Mouse (Mus musculus): ENCODE results near the gene Dirc2. TPM values are rescaled to one million over a fixed set of nuclear protein-coding genes. Genes with fewer than 3 reads are reported as not detected.

The Dirc2 gene
- polyA plus RNA-seq, 1 experiment from 2014 or later, result 11.1 TPM

- DNase-seq (ENCODE audit: low spot score), result no peak
- no peaks in the 10 kb centered on the region; the same call in 1 of the 2 replicates for H3K9me3 ChIP-seq
- no peaks in the 10 kb centered on the region for H3K27me3 ChIP-seq (replicated peaks; ENCODE audit: low read depth, poor library complexity, severe bottlenecking)
- 91% methylated on average over 13 of the region's 13 CpGs for WGBS
- H3K4me3 ChIP-seq, result no peak overlapping the region
- no peak overlapping the region for H3K27ac ChIP-seq (replicated peaks)
- no peaks in the 10 kb centered on the region for H3K4me1 ChIP-seq
- peaks cover 22% of the 10 kb centered on the region for H3K36me3 ChIP-seq (replicated peaks)
Measured at GRCm38 (mm10) chr16:35694250-35694846, 74.8 kb downstream of the Dirc2 start.

DNA sequence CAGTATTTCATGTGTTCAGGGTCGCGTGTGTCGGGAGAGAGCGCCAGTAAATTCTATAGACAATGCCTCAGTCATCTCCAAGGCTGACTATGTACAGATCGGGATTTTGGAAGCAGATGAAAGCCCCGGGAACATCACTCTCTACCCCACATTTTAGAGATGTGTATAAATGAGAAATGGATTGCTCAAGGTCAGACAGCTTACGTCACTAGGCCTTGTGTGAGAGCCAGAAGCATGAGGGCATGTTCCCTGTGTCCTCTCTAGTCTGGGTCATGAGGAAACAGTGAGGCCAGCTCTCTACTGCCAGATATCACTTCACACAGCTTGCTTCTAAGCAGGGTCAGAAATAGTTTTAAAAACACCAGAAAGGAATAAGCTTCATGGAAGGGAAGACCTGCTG lies 77.5 kb downstream of the Dirc2 start:
- Histone ChIP-seq H3K36me3 (replicated peaks) (peaks cover 13% of the 10 kb centered on the region), H3K4me1 (no peaks in the 10 kb centered on the region), H3K9me3 (no peaks in the 10 kb centered on the region; the same call in 1 of the 2 replicates), H3K27ac (replicated peaks) (no peak overlapping the region), H3K4me3 (no peak overlapping the region), H3K27me3 (replicated peaks; ENCODE audit: low read depth, poor library complexity, severe bottlenecking) (no peaks in the 10 kb centered on the region)
- no peak for DNase-seq (ENCODE audit: low spot score)
- 92% methylated on average over 7 of the region's 7 CpGs for WGBS

DNA sequence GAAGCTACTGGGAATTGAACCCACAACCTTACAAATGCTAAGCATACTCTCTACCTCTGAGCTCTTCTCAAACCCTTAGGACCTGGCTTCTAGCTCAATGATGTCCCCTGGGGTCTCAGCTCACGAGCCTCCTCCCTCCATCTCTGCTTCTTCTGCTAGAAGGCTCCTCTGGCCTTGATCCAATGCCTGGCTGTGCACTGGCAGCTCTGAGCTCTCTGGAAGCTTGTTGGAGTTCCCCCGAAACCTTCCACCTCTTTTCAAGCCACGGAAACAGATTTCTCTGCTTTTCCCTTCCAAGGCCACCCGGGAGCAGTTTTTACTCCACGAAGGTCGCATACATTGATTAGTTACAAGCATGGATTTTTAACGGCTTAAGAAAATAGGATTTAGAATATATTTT lies 82.7 kb downstream of the Dirc2 start:
- Histone ChIP-seq H3K27ac (replicated peaks) (no peak overlapping the region), H3K4me1 (peaks cover 7% of the 10 kb centered on the region), H3K36me3 (replicated peaks) (no peaks in the 10 kb centered on the region), H3K4me3 (no peak overlapping the region), H3K27me3 (replicated peaks; ENCODE audit: low read depth, poor library complexity, severe bottlenecking) (no peaks in the 10 kb centered on the region), H3K9me3 (no peaks in the 10 kb centered on the region)
- no peak for DNase-seq (ENCODE audit: low spot score)
- 85% methylated on average over 7 of the region's 7 CpGs for WGBS

DNA sequence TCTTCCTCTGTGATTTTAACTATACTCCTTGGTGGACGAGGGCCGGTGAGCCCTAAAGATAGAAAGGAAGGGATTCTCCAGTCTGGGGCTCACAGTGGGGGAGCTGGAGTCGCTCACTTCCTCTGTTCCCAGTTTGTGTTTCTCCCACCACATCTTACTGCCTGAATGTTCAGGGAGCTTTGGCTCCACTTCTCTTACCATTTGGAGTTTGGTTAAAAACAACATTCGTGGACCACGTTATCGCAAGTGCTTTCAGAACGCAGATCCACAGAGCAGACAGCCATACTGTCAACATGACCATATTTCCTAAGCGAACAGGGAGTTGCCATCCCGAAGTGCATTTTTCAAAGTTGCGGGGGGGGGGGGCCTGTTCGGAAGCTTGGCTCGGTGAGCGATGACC lies 84.1 kb downstream of the Dirc2 start:
- 81% methylated on average over 13 of the region's 13 CpGs for WGBS
- H3K4me1 ChIP-seq, result peaks cover 21% of the 10 kb centered on the region
- H3K27ac ChIP-seq (replicated peaks), result no peak overlapping the region
- H3K27me3 ChIP-seq (replicated peaks; ENCODE audit: low read depth, poor library complexity, severe bottlenecking), result no peaks in the 10 kb centered on the region
- H3K36me3 ChIP-seq (replicated peaks), result no peaks in the 10 kb centered on the region
- DNase-seq (ENCODE audit: low spot score), result no peak
- no peaks in the 10 kb centered on the region for H3K9me3 ChIP-seq
- no peak overlapping the region for H3K4me3 ChIP-seq

GRCm38 (mm10) chr16:35681327-35682108 lies 87.6 kb downstream of the Dirc2 start:
- WGBS, result 59% methylated on average over 17 of the region's 17 CpGs
- peak; percentile 74 for DNase-seq (ENCODE audit: low spot score)
- Histone ChIP-seq H3K4me1 (peaks cover 21% of the 10 kb centered on the region), H3K4me3 (no peak overlapping the region), H3K27ac (replicated peaks) (peak overlapping the region; percentile 69; the same call in 1 of the 2 replicates), H3K36me3 (replicated peaks) (no peaks in the 10 kb centered on the region), H3K27me3 (replicated peaks; ENCODE audit: low read depth, poor library complexity, severe bottlenecking) (no peaks in the 10 kb centered on the region), H3K9me3 (no peaks in the 10 kb centered on the region)

DNA sequence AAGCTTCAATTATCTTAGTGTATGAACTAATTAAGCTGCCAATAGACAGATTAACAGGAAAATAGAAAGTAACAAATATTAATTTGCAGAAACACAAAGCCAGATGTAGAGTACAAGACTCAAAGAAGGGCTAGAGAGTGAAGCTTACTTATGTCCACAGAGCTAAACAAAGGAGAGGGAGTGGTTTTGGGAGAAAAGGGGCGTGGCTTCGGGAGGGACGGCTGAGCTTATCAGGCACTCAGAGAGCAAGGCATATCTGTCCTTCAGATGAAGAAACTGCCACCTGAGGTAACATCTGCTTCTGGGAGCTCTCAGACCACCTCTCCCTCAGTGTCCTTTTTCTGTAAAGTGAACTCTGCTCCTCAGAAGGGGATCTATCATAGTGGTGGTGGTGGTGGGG lies 90.7 kb downstream of the Dirc2 start:
- no peak for DNase-seq (ENCODE audit: low spot score)
- Histone ChIP-seq H3K36me3 (replicated peaks) (no peaks in the 10 kb centered on the region), H3K27ac (replicated peaks) (no peak overlapping the region), H3K9me3 (no peaks in the 10 kb centered on the region), H3K4me1 (peaks cover 21% of the 10 kb centered on the region), H3K4me3 (no peak overlapping the region), H3K27me3 (replicated peaks; ENCODE audit: low read depth, poor library complexity, severe bottlenecking) (no peaks in the 10 kb centered on the region)
- 32% methylated on average over 3 of the region's 3 CpGs for WGBS

- 78% methylated on average over 8 of the region's 8 CpGs for WGBS
- peaks cover 21% of the 10 kb centered on the region for H3K4me1 ChIP-seq
- no peaks in the 10 kb centered on the region for H3K27me3 ChIP-seq (replicated peaks; ENCODE audit: low read depth, poor library complexity, severe bottlenecking)
- no peak overlapping the region for H3K27ac ChIP-seq (replicated peaks)
- DNase-seq (ENCODE audit: low spot score), result no peak
- H3K4me3 ChIP-seq, result no peak overlapping the region
- no peaks in the 10 kb centered on the region for H3K9me3 ChIP-seq
- no peaks in the 10 kb centered on the region for H3K36me3 ChIP-seq (replicated peaks)
Measured at GRCm38 (mm10) chr16:35677511-35678113, 91.5 kb downstream of the Dirc2 start.

- Histone ChIP-seq H3K9me3 (no peaks in the 10 kb centered on the region), H3K4me1 (peaks cover 7% of the 10 kb centered on the region), H3K27me3 (replicated peaks; ENCODE audit: low read depth, poor library complexity, severe bottlenecking) (peaks cover 33% of the 10 kb centered on the region), H3K36me3 (replicated peaks) (peaks cover 40% of the 10 kb centered on the region), H3K4me3 (no peak overlapping the region), H3K27ac (replicated peaks) (no peak overlapping the region)
- DNase-seq (ENCODE audit: low spot score), result no peak
- 79% methylated on average over 4 of the region's 4 CpGs for WGBS
Measured at GRCm38 (mm10) chr16:35664847-35665246, 104.3 kb downstream of the Dirc2 start.

DNA sequence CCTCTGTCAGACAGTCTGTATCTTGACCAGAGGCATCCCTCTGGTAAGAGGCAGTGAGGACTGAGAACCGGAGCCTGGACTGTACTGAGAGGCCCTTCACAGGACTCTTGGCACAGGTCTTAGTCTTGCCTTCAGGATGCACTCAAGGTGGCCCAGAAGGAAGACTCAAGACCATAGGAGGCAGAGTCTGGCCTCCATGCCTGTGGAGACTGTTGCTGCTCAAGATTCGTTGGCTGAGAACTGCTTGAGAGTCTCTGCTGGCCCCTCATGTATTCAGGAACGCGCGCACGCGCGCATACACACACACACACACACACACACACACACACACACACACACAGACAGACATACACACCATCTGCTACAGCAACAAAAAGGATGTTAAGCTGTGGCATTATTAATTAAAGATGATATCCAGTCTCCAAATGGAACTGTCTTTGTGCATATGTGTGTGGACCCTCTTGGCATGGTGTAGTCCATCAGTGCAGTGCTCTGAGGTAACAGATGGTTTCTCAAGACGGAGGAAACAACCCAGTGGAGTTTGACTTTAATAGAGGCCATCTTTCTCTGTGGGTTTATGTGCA lies 105.2 kb downstream of the Dirc2 start:
- H3K36me3 ChIP-seq (replicated peaks), result peaks cover 42% of the 10 kb centered on the region
- WGBS, result 96% methylated on average over 9 of the region's 9 CpGs
- no peak overlapping the region for H3K4me3 ChIP-seq
- H3K27me3 ChIP-seq (replicated peaks; ENCODE audit: low read depth, poor library complexity, severe bottlenecking), result peaks cover 42% of the 10 kb centered on the region
- H3K9me3 ChIP-seq, result no peaks in the 10 kb centered on the region
- no peak overlapping the region for H3K27ac ChIP-seq (replicated peaks)
- peaks cover 12% of the 10 kb centered on the region for H3K4me1 ChIP-seq
- no peak for DNase-seq (ENCODE audit: low spot score)

DNA sequence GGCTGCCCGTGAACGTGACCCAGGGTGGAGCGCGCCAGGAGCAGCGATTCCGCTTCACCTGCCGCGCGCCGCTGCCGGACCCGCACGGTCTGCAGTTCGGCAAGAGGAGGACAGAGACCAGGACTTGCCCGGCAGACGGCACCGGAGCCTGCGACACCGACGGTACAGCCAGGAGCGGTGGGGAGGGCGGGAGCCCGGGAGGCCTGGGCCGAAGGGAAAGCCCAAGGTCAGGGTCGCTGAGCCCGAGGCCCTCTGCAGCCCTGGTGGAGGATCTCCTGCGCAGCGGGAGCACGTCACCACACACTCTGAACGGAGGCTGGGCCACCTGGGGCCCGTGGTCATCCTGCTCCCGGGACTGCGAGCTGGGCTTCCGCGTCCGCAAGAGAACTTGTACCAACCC lies 108.9 kb downstream of the Dirc2 start:
- DNase-seq (ENCODE audit: low spot score), result peak; percentile 41
- peak overlapping the region; percentile 56 for H3K4me3 ChIP-seq

GRCm38 (mm10) chr16:35653951-35654350 lies 115.2 kb downstream of the Dirc2 start:
- Histone ChIP-seq H3K9me3 (no peaks in the 10 kb centered on the region), H3K4me3 (no peak overlapping the region), H3K27ac (replicated peaks) (no peak overlapping the region), H3K36me3 (replicated peaks) (0 out of 2 replicates have a peak, but pooled peaks cover 15% of the 10 kb centered on the region), H3K4me1 (no peaks in the 10 kb centered on the region), H3K27me3 (replicated peaks; ENCODE audit: low read depth, poor library complexity, severe bottlenecking) (peaks cover 20% of the 10 kb centered on the region)
- DNase-seq (ENCODE audit: low spot score), result no peak
- WGBS, result 96% methylated on average over 5 of the region's 5 CpGs

More for the DNA sequence above, 108.9 kb downstream of the Dirc2 start:
- Histone ChIP-seq H3K27ac (replicated peaks) (peak overlapping the region; percentile 30; the same call in 1 of the 2 replicates), H3K9me3 (no peaks in the 10 kb centered on the region), H3K27me3 (replicated peaks; ENCODE audit: low read depth, poor library complexity, severe bottlenecking) (peaks cover 62% of the 10 kb centered on the region), H3K36me3 (replicated peaks) (peaks cover 48% of the 10 kb centered on the region), H3K4me1 (peaks cover 12% of the 10 kb centered on the region)
- 8% methylated on average over 36 of the region's 36 CpGs for WGBS

GRCm38 (mm10) chr16:35652706-35653105 lies 116.5 kb downstream of the Dirc2 start:
- 0 out of 2 replicates have a peak, but pooled peaks cover 10% of the 10 kb centered on the region for H3K36me3 ChIP-seq (replicated peaks)
- WGBS, result 87% methylated on average over 3 of the region's 3 CpGs

More at GRCm38 (mm10) chr16:35652706-35653105, 116.5 kb downstream of the Dirc2 start:
- no peaks in the 10 kb centered on the region for H3K4me1 ChIP-seq
- DNase-seq (ENCODE audit: low spot score), result no peak
- peaks cover 7% of the 10 kb centered on the region for H3K27me3 ChIP-seq (replicated peaks; ENCODE audit: low read depth, poor library complexity, severe bottlenecking)
- H3K4me3 ChIP-seq, result no peak overlapping the region
- H3K9me3 ChIP-seq, result no peaks in the 10 kb centered on the region
- H3K27ac ChIP-seq (replicated peaks), result no peak overlapping the region
